Mouse (Mus musculus) testis, adult 2 months (tissue): ENCODE results near the gene 1110017D15Rik.

Experiments used
- CTCF ChIP-seq: fragments of 200-500 bp; IDR thresholded peaks from 2 replicates; pipeline ENCODE4 v1.5.1; 2012; ENCODE audit warnings: low read depth, mild to moderate bottlenecking, inconsistent platforms, low read length, moderate library complexity; ENCODE audit not compliant: control insufficient read depth, insufficient read depth, insufficient replicate concordance
- POLR2A ChIP-seq: fragments of 200-500 bp; IDR thresholded peaks from 2 replicates; pipeline ENCODE4 v1.6.1; 2012; ENCODE audit warnings: low read depth, mild to moderate bottlenecking, inconsistent platforms, low read length, moderate library complexity; ENCODE audit not compliant: control insufficient read depth

- TF ChIP-seq CTCF (no peak), POLR2A (no peak)
Observed at GRCm38 (mm10) chr4:41497046-41497445, 20.1 kb downstream of the 1110017D15Rik start.
